Comparison of ENCODE assay signal across 31 mouse cellular contexts in genomic region chr3:115158903-115159473, GRCm38 (mm10).
DNase-seq lines count a peak whose midpoint lies in the region; ATAC-seq lines count a peak whose summit lies in the region.
"Had no signal": no experiment of that assay in that cellular context is flagged by ENCODE, and none has a peak within 500 bp of the region (broad histone marks: within the 10 kb centered on the region; RNA-seq: fewer than 3 reads in every experiment).

No protein-coding gene starts in this region.

- H3K9me3 ChIP-seq in forebrain, embryonic 14.5 days (replicated peaks; ENCODE audit: control insufficient read depth, low read length): no peaks in the 10 kb centered on the region
- H3K9me3 ChIP-seq in forebrain, embryonic 10.5 days: no peaks in the 10 kb centered on the region
- H3K9me3 ChIP-seq in hindbrain, embryonic 13.5 days: no peaks in the 10 kb centered on the region
- no peaks in the 10 kb centered on the region for H3K9me3 ChIP-seq in hindbrain, embryonic 11.5 days (ENCODE audit: control insufficient read depth, low read length)
- H3K9me3 ChIP-seq in midbrain, embryonic 15.5 days: no peaks in the 10 kb centered on the region
- no peaks in the 10 kb centered on the region for H3K9me3 ChIP-seq in midbrain, embryonic 11.5 days (ENCODE audit: control insufficient read depth, low read length)
- no peaks in the 10 kb centered on the region for H3K9me3 ChIP-seq in hindbrain, embryonic 15.5 days
- H3K9me3 ChIP-seq: embryonic facial prominence, embryonic 13.5 days; G1E; heart, embryonic 13.5 days; limb, embryonic 12.5 days; liver, embryonic 15.5 days; neural tube, embryonic 13.5 days had no signal

- no peak overlapping the region for H3K9ac ChIP-seq in forebrain, embryonic 14.5 days (ENCODE audit: low read length)
- H3K9ac ChIP-seq in hindbrain, embryonic 13.5 days: no peak overlapping the region
- no peak overlapping the region for H3K9ac ChIP-seq in hindbrain, embryonic 11.5 days (ENCODE audit: low read depth, low read length)
- H3K9ac ChIP-seq in midbrain, embryonic 15.5 days: no peak overlapping the region
- no peak overlapping the region for H3K9ac ChIP-seq in midbrain, embryonic 11.5 days (ENCODE audit: low read length)
- no peak overlapping the region for H3K9ac ChIP-seq in hindbrain, embryonic 15.5 days
- H3K9ac ChIP-seq: embryonic facial prominence, embryonic 13.5 days; heart, embryonic 13.5 days; limb, embryonic 12.5 days; liver, embryonic 15.5 days; lung, embryonic 14.5 days; neural tube, embryonic 13.5 days had no signal

- H3K27me3 ChIP-seq in forebrain, embryonic 14.5 days (replicated peaks; ENCODE audit: control insufficient read depth, insufficient read depth, low read length): no peaks in the 10 kb centered on the region
- no peaks in the 10 kb centered on the region for H3K27me3 ChIP-seq in forebrain, embryonic 10.5 days (ENCODE audit: poor library complexity, severe bottlenecking)
- no peaks in the 10 kb centered on the region for H3K27me3 ChIP-seq in hindbrain, embryonic 13.5 days
- no peaks in the 10 kb centered on the region for H3K27me3 ChIP-seq in hindbrain, embryonic 11.5 days (ENCODE audit: control insufficient read depth, insufficient read depth, low read length)
- no peaks in the 10 kb centered on the region for H3K27me3 ChIP-seq in midbrain, embryonic 15.5 days (replicated peaks)
- no peaks in the 10 kb centered on the region for H3K27me3 ChIP-seq in midbrain, embryonic 11.5 days (ENCODE audit: control insufficient read depth, insufficient read depth, low read length)
- H3K27me3 ChIP-seq in hindbrain, embryonic 15.5 days: no peaks in the 10 kb centered on the region
- H3K27me3 ChIP-seq: embryonic facial prominence, embryonic 13.5 days; heart, embryonic 13.5 days; limb, embryonic 12.5 days; liver, embryonic 15.5 days; neural tube, embryonic 13.5 days; Patski had no signal

- no peaks in the 10 kb centered on the region for H3K36me3 ChIP-seq in forebrain, embryonic 14.5 days (ENCODE audit: control insufficient read depth, insufficient read depth, low read length)
- no peaks in the 10 kb centered on the region for H3K36me3 ChIP-seq in forebrain, embryonic 10.5 days (replicated peaks)
- no peaks in the 10 kb centered on the region for H3K36me3 ChIP-seq in hindbrain, embryonic 13.5 days
- H3K36me3 ChIP-seq in hindbrain, embryonic 11.5 days (ENCODE audit: control insufficient read depth, insufficient read depth, low read length): no peaks in the 10 kb centered on the region
- no peaks in the 10 kb centered on the region for H3K36me3 ChIP-seq in midbrain, embryonic 15.5 days (replicated peaks)
- H3K36me3 ChIP-seq in midbrain, embryonic 11.5 days (ENCODE audit: control insufficient read depth, insufficient read depth, low read length): no peaks in the 10 kb centered on the region
- H3K36me3 ChIP-seq in hindbrain, embryonic 15.5 days: no peaks in the 10 kb centered on the region
- H3K36me3 ChIP-seq: embryonic facial prominence, embryonic 13.5 days; G1E; heart, embryonic 13.5 days; limb, embryonic 12.5 days; liver, embryonic 15.5 days; neural tube, embryonic 13.5 days had no signal

- H3K4me3 ChIP-seq in forebrain, embryonic 14.5 days (ENCODE audit: low read depth, low read length): no peak overlapping the region
- no peak overlapping the region for H3K4me3 ChIP-seq in forebrain, embryonic 10.5 days
- H3K4me3 ChIP-seq in hindbrain, embryonic 13.5 days: no peak overlapping the region
- no peak overlapping the region for H3K4me3 ChIP-seq in hindbrain, embryonic 11.5 days (ENCODE audit: low read depth, low read length)
- no peak overlapping the region for H3K4me3 ChIP-seq in midbrain, embryonic 15.5 days
- no peak overlapping the region for H3K4me3 ChIP-seq in midbrain, embryonic 11.5 days (ENCODE audit: low read depth, low read length)
- no peak overlapping the region for H3K4me3 ChIP-seq in hindbrain, embryonic 15.5 days
- H3K4me3 ChIP-seq: embryonic facial prominence, embryonic 13.5 days; heart, embryonic 13.5 days; limb, embryonic 12.5 days; liver, embryonic 15.5 days; myocyte; neural tube, embryonic 13.5 days had no signal

- DNase-seq in forebrain, embryonic 14.5 days (ENCODE audit: low spot score): peak; percentile 32
- DNase-seq in forebrain, embryonic 10.5 days (ENCODE audit: extremely low spot score, low spot score): no peak
- DNase-seq in hindbrain, embryonic 11.5 days (ENCODE audit: low spot score): no peak
- DNase-seq in midbrain, embryonic 11.5 days (ENCODE audit: low spot score, missing footprints): no peak
- DNase-seq in Muller cell, postnatal 12 days (ENCODE audit: inconsistent ontology term): no peak
- DNase-seq: adrenal gland, postnatal 10 days; cerebellum, adult 11 months; cerebellum, adult 9-11 months; gastrocnemius, postnatal 36 days; heart, adult 18-20 months; heart, postnatal 10 days; kidney, adult 8-10 months; kidney, postnatal 4 days; layer of hippocampus, adult 9-11 months; lung, embryonic 14.5 days; lung, postnatal 14 days; thymus, adult 2 months; thymus, postnatal 36 days had no signal

- no peak overlapping the region for H3K4me2 ChIP-seq in forebrain, embryonic 14.5 days (ENCODE audit: low read length)
- no peak overlapping the region for H3K4me2 ChIP-seq in hindbrain, embryonic 13.5 days
- no peak overlapping the region for H3K4me2 ChIP-seq in hindbrain, embryonic 11.5 days (replicated peaks; ENCODE audit: low read depth, low read length)
- H3K4me2 ChIP-seq in midbrain, embryonic 15.5 days: no peak overlapping the region
- H3K4me2 ChIP-seq in midbrain, embryonic 11.5 days: no peak overlapping the region
- H3K4me2 ChIP-seq in hindbrain, embryonic 15.5 days: no peak overlapping the region
- H3K4me2 ChIP-seq: embryonic facial prominence, embryonic 13.5 days; heart, embryonic 13.5 days; limb, embryonic 12.5 days; liver, embryonic 15.5 days; lung, embryonic 14.5 days; neural tube, embryonic 13.5 days had no signal

- 53% methylated on average over 3 of the region's 3 CpGs for WGBS in forebrain, embryonic 14.5 days
- WGBS in forebrain, embryonic 10.5 days: 87% methylated on average over 3 of the region's 3 CpGs
- 79% methylated on average over 3 of the region's 3 CpGs for whole genome bisulfite sequencing in hindbrain, embryonic 13.5 days
- 80% methylated on average over 3 of the region's 3 CpGs for WGBS in hindbrain, embryonic 11.5 days
- 63% methylated on average over 3 of the region's 3 CpGs for WGBS in midbrain, embryonic 15.5 days
- 89% methylated on average over 3 of the region's 3 CpGs for whole genome bisulfite sequencing in midbrain, embryonic 11.5 days
- 75% methylated on average over 3 of the region's 3 CpGs for WGBS in hindbrain, embryonic 15.5 days

- ATAC-seq in forebrain, embryonic 14.5 days: no peak
- 0 out of 2 replicates have a peak, but pooled peaks have one; percentile 52 for ATAC-seq in hindbrain, embryonic 13.5 days (ENCODE audit: low FRiP score)
- no peak for ATAC-seq in hindbrain, embryonic 11.5 days (ENCODE audit: low FRiP score)
- ATAC-seq in midbrain, embryonic 15.5 days (replicated peaks): peak; percentile 63
- ATAC-seq in midbrain, embryonic 11.5 days (ENCODE audit: low FRiP score): no peak
- ATAC-seq in hindbrain, embryonic 15.5 days (ENCODE audit: low FRiP score, low read depth): no peak
- ATAC-seq: intestine, embryonic 16.5 days; Patski had no signal

- H3K4me1 ChIP-seq in forebrain, embryonic 14.5 days (ENCODE audit: control insufficient read depth, insufficient read depth, low read length): no peaks in the 10 kb centered on the region
- H3K4me1 ChIP-seq in forebrain, embryonic 10.5 days: no peaks in the 10 kb centered on the region
- H3K4me1 ChIP-seq in hindbrain, embryonic 13.5 days (replicated peaks): no peaks in the 10 kb centered on the region
- H3K4me1 ChIP-seq in hindbrain, embryonic 11.5 days (replicated peaks; ENCODE audit: control insufficient read depth, insufficient read depth, low read length): no peaks in the 10 kb centered on the region
- H3K4me1 ChIP-seq in midbrain, embryonic 15.5 days: no peaks in the 10 kb centered on the region
- no peaks in the 10 kb centered on the region for H3K4me1 ChIP-seq in midbrain, embryonic 11.5 days (ENCODE audit: control insufficient read depth, insufficient read depth, low read length)
- H3K4me1 ChIP-seq in hindbrain, embryonic 15.5 days (replicated peaks): no peaks in the 10 kb centered on the region
- H3K4me1 ChIP-seq: embryonic facial prominence, embryonic 13.5 days; heart, embryonic 13.5 days; limb, embryonic 12.5 days; liver, embryonic 15.5 days had no signal

- no peak overlapping the region for H3K27ac ChIP-seq in forebrain, embryonic 14.5 days (ENCODE audit: low read depth, low read length)
- no peak overlapping the region for H3K27ac ChIP-seq in forebrain, embryonic 10.5 days
- H3K27ac ChIP-seq in hindbrain, embryonic 13.5 days: no peak overlapping the region
- H3K27ac ChIP-seq in hindbrain, embryonic 11.5 days (ENCODE audit: low read depth, low read length): no peak overlapping the region
- H3K27ac ChIP-seq in midbrain, embryonic 15.5 days: no peak overlapping the region
- no peak overlapping the region for H3K27ac ChIP-seq in midbrain, embryonic 11.5 days (ENCODE audit: low read depth, low read length)
- 0 out of 2 replicates have a peak overlapping the region, but pooled peaks have one; percentile 10 for H3K27ac ChIP-seq in hindbrain, embryonic 15.5 days (replicated peaks)
- H3K27ac ChIP-seq: embryonic facial prominence, embryonic 13.5 days; heart, embryonic 13.5 days; kidney, postnatal 0 days; limb, embryonic 12.5 days; liver, embryonic 15.5 days; neural tube, embryonic 13.5 days had no signal

Comparison
In these comparisons a context has a peak if more than half of its experiments do, and no peak if none do; other contexts are left out.
1. ATAC-seq: peak in hindbrain, embryonic 13.5 days (single experiment) and midbrain, embryonic 15.5 days (single experiment); none in forebrain, embryonic 14.5 days (single experiment), hindbrain, embryonic 11.5 days (single experiment), midbrain, embryonic 11.5 days (single experiment) and hindbrain, embryonic 15.5 days (single experiment).